Mouse (Mus musculus) thymus, adult 2 months (tissue): ENCODE measurements around the gene Sdcbp2.

Experiments
- CTCF ChIP-seq: fragments of 200-500 bp; IDR thresholded peaks from 2 replicates; pipeline ENCODE4 v1.5.1; 2012; ENCODE audit warnings: mild to moderate bottlenecking, control low read depth, low read length, moderate library complexity, borderline replicate concordance; ENCODE audit not compliant: control insufficient read depth, poor library complexity, insufficient read depth; ENCODE audit errors: extremely low read depth
- POLR2A ChIP-seq: fragments of 200-500 bp; IDR thresholded peaks from 2 replicates; pipeline ENCODE4 v1.6.1; 2012; ENCODE audit warnings: mild to moderate bottlenecking, low read length, control low read depth, moderate library complexity; ENCODE audit not compliant: control insufficient read depth, poor library complexity, insufficient read depth; ENCODE audit errors: extremely low read depth

- TF ChIP-seq CTCF = no peak
- no peak for TF ChIP-seq POLR2A
Observed at GRCm38 (mm10) chr2:151626296-151626695, 53.9 kb downstream of the Sdcbp2 start.
